Mouse (Mus musculus) liver, adult 2 months (tissue): ENCODE measurements around the gene Plin2.

ENCODE experiments used
- CTCF ChIP-seq: fragments of 200-500 bp; IDR thresholded peaks from 2 replicates; pipeline ENCODE4 v1.5.1; 2011; ENCODE audit warnings: low read depth, low read length, control low read depth
- POLR2A ChIP-seq: fragments of 200-500 bp; IDR thresholded peaks from 2 replicates; pipeline ENCODE4 v1.6.1; 2011; ENCODE audit warnings: low read length, control low read depth; ENCODE audit not compliant: insufficient read depth; ENCODE audit errors: extremely low read depth

- no peak for TF ChIP-seq POLR2A
- no peak for TF ChIP-seq CTCF
Observed at GRCm38 (mm10) chr4:86690768-86691167, 20.9 kb upstream of the Plin2 start.
